Mouse (Mus musculus): ENCODE data around the gene Ankrd50.

DNA sequence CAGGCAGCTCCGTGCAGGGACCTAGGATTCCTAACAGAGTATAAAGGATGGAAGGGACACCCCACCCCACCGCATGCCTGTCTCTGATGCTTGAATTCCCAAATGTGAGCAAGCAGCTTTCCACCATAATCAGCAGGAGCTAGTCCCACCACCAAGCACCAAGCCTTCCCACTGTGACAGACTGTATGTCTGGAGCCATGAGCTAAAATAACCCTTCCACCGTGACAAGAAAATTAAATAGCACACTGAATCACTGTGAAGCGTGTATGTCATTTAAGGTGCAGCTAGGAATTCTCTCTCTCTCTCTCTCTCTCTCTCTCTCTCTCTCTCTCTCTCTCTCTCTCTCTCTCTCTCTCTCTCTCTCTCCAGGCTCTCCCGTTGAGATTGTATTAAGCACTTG, 16.7 kb upstream of the Ankrd50 start:
- no peak for TF ChIP-seq CTCF (IDR thresholded peaks at IDR 0.05; ENCODE audit: borderline replicate concordance, insufficient read depth, low read length)
- TF ChIP-seq POLR2A (IDR thresholded peaks at IDR 0.05; ENCODE audit: low read depth, low read length): no peak
